Mouse (Mus musculus) heart, adult 2 months (tissue): ENCODE data around the gene Rhof. TPM values are rescaled to one million over a fixed set of nuclear protein-coding genes. Genes with fewer than 3 reads are reported as not detected.
A peak's percentile ranks its signal among the peaks of the same experiment; 100 is the strongest.

Experiments used
- DNase-seq, 2 experiments: peaks; one replicate each; pipeline ENCODE4 v3.0.0; 2021
- H3K27ac ChIP-seq: fragments of 200-600 bp; 2 replicates; pipeline ENCODE4 v1.8.1; 2022
- H3K27me3 ChIP-seq: fragments of 200-500 bp; 2 replicates; pipeline ENCODE4 v1.6.1; 2012; ENCODE audit warnings: mild to moderate bottlenecking, low read length, inconsistent platforms, mixed read lengths; ENCODE audit not compliant: control insufficient read depth, insufficient read depth
- H3K36me3 ChIP-seq: fragments of 200-500 bp; 2 replicates; pipeline ENCODE4 v1.6.1; 2012; ENCODE audit warnings: low read length, inconsistent platforms; ENCODE audit not compliant: control insufficient read depth, insufficient read depth
- H3K4me1 ChIP-seq: fragments of 200-500 bp; 2 replicates; pipeline ENCODE4 v1.6.1; 2011; ENCODE audit warnings: low read length; ENCODE audit not compliant: control insufficient read depth, insufficient read depth
- H3K4me3 ChIP-seq: fragments of 200-600 bp; 2 replicates; pipeline ENCODE4 v1.8.1; 2022
- H3K79me2 ChIP-seq: fragments of 200-500 bp; replicated peaks from 2 replicates; pipeline ENCODE4 v1.6.1; 2012; ENCODE audit warnings: mild to moderate bottlenecking, inconsistent platforms, low read length, moderate library complexity, mixed read lengths; ENCODE audit not compliant: control insufficient read depth, insufficient read depth
- H3K9ac ChIP-seq: fragments of 200-500 bp; 2 replicates; pipeline ENCODE4 v1.6.1; 2012; ENCODE audit warnings: low read depth, mild to moderate bottlenecking, control low read depth, inconsistent platforms, low read length, mixed read lengths
- CTCF ChIP-seq: fragments of 200-600 bp; IDR thresholded peaks from 2 replicates; pipeline ENCODE4 v1.8.1; 2022; ENCODE audit warnings: antibody characterized with exemption, mild to moderate bottlenecking, moderate library complexity
- EP300 ChIP-seq: fragments of 200-500 bp; IDR thresholded peaks from 2 replicates; pipeline ENCODE4 v1.6.1; 2011; ENCODE audit warnings: low read depth, low read length, control low read depth; ENCODE audit not compliant: insufficient read depth
- POLR2A ChIP-seq: fragments of 200-500 bp; IDR thresholded peaks from 2 replicates; pipeline ENCODE4 v1.6.1; 2011; ENCODE audit warnings: mild to moderate bottlenecking, low read depth, low read length, control low read depth; ENCODE audit not compliant: insufficient read depth
- WGBS: fragments of 180-500 bp; shearing (Covaris S2); methylation state at CpG from one replicate; pipeline ENCODE4 v1.1.7; 2018; 5-methylcytosine and 5-hydroxymethylcytosine counted together
- intact Hi-C: fragments of 180-260 bp; cut with DNase I; formaldehyde crosslinking; loops from one replicate; pipeline ENCODE4 v1.15.1; 2025
- polyA plus RNA-seq: library from polyadenylated mRNA; depleted of rRNA; stranded (reverse); fragments of >200 nt; gene quantifications from 2 replicates; pipeline ENCODE4 v1.2.3, GENCODE M21; 2012
- total RNA-seq, 2 experiments: library from RNA; stranded (reverse); gene quantifications; 2 replicates each; pipeline ENCODE4 v1.2.3; 2021

The Rhof gene
- total and polyA plus RNA-seq, 3 experiments = 0.64 to 2.3 (median 0.70) TPM

- Histone ChIP-seq H3K36me3 (peaks cover 11% of the 10 kb centered on the region), H3K4me3 (no peak overlapping the region), H3K9ac (no peak overlapping the region), H3K27ac (no peak overlapping the region; the same call in 1 of the 2 replicates), H3K27me3 (no peaks in the 10 kb centered on the region), H3K4me1 (peaks cover 10% of the 10 kb centered on the region), H3K79me2 (no peaks in the 10 kb centered on the region)
- WGBS = 69% methylated on average over 10 of the region's 10 CpGs
- intact Hi-C loops = no loop called here
- no peak for TF ChIP-seq CTCF
- TF ChIP-seq POLR2A = no peak
- TF ChIP-seq EP300 = no peak
- DNase-seq = no peak
Measured at GRCm38 (mm10) chr5:123129170-123129757, 3.2 kb downstream of the Rhof start.

DNA sequence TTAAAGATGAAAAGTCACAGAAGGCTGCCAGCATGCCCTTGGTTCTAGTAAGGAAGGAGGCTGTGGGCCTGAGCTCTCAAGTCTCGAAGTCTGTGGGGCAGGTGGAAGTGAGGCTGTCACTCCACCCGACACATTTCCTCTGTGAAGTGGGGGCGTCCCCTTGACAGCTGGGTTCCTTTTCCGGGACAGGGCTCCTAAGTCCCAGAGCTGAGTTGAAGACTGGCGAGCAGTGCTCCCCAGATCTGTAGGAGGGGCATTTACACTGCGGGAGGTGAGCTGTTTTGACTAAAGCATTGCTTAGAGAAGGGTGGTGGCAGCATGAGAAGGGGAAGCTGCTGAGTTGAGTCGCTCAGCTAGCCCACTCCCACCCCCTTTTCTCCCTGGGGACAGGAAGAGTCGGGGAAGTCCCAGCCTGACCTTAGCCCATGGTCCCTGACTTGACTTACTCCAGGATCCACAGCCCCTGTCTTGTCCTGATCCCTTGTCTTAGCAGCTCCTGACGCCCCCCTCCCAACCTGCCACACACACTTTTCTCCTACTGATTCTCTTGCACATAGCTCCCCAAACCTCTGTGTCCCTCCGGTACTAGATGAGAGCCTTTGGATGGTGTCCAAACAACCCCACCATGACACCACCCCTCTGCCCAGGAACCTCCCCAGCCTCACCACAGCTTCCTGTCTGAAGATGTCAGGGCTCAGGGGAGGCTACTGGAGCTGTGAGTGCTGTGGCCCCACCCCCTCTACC lies 3.9 kb downstream of the Rhof start:
- no peaks in the 10 kb centered on the region for H3K79me2 ChIP-seq
- intact Hi-C loops = no loop called here
- peaks cover 4% of the 10 kb centered on the region; the same call in 1 of the 2 replicates for H3K36me3 ChIP-seq
- H3K27me3 ChIP-seq = no peaks in the 10 kb centered on the region
- H3K4me1 ChIP-seq = peaks cover 9% of the 10 kb centered on the region
- H3K9ac ChIP-seq = 0 out of 2 replicates have a peak overlapping the region, but pooled peaks have one; percentile 3
- peak; percentile 39 to 76 for DNase-seq
- WGBS = 40% methylated on average over 10 of the region's 10 CpGs
- H3K4me3 ChIP-seq = no peak overlapping the region
- H3K27ac ChIP-seq = peak overlapping the region; percentile 40
- TF ChIP-seq EP300 (no peak), POLR2A (0 out of 2 replicates have a peak, but pooled peaks have one; percentile 3), CTCF (no peak)

DNA sequence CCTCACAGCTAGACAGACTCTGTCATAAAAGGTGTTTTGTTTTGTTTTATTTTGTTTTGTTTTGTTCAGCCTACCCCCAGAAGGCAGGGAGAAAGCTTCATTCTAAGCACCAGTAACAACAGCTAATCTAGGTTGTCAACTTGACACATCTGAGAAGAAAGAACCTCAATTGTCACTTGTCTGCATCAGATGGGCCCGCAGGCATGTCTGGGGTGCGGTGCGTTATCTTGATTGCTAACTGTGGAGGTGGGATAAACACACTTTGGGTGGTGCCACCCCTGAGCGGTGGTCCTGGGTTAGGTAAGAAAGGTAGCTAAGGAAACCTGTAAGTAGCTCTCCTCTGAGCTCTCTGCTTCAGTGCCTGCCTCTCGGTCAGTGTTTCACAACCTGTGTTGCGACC lies 5.5 kb downstream of the Rhof start:
- Histone ChIP-seq H3K27ac (no peak overlapping the region), H3K9ac (no peak overlapping the region)
- 90% methylated on average over 6 of the region's 6 CpGs for WGBS

DNA sequence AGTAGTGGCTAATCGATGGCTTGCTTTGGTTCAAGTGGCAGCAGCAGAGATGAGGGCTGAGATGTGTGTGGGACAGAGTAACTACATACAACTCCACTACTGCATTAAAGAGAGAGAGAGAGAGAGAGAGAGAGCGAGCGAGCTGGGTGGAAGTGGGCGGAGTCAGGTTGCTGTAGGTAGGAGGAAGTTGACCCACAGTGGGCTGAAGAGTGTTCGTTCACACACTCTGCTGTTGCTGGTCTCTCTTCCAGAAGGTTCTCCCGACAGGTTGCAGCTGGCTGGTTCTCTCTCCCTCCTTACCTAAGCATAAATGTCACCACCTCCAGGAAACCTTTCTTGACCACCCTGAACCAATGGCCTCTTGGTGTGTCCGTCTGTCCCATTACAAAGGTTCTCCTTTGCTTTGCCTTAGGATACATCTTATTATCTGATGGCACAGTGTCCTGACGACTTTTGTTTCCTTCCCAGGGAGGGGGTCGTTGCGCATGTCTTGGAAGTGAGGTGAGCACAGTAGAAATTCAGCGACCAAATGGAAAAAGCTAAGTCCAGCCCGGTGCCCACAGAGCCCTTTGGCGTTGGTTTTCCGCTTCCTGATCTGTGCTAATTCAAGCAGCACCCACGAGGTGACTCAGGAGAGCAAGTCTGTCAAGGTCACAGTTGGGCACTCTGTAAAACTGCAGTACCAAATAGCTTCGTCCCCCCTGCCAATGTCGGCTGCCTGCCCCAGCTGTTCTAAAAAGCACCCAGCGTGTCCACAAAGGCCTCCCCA lies 6.7 kb downstream of the Rhof start:
- H3K36me3 ChIP-seq = no peaks in the 10 kb centered on the region
- peak; percentile 24 to 54 for DNase-seq
- H3K9ac ChIP-seq = no peak overlapping the region
- H3K27ac ChIP-seq = peak overlapping the region; percentile 54
- no peaks in the 10 kb centered on the region for H3K79me2 ChIP-seq
- H3K27me3 ChIP-seq = no peaks in the 10 kb centered on the region
- peaks cover 4% of the 10 kb centered on the region; the same call in 1 of the 2 replicates for H3K4me1 ChIP-seq
- TF ChIP-seq CTCF (0 out of 2 replicates have a peak, but pooled peaks have one; percentile 7), POLR2A (no peak)
- intact Hi-C loops = no loop called here
- no peak overlapping the region for H3K4me3 ChIP-seq
- 55% methylated on average over 18 of the region's 18 CpGs for WGBS

More for the DNA sequence above, 5.5 kb downstream of the Rhof start:
- peaks cover 4% of the 10 kb centered on the region; the same call in 1 of the 2 replicates for H3K4me1 ChIP-seq
- DNase-seq = no peak
- TF ChIP-seq POLR2A (no peak), EP300 (no peak), CTCF (no peak)
- H3K79me2 ChIP-seq = no peaks in the 10 kb centered on the region
- no peak overlapping the region for H3K4me3 ChIP-seq
- intact Hi-C loops = no loop called here
- no peaks in the 10 kb centered on the region for H3K27me3 ChIP-seq
- H3K36me3 ChIP-seq = no peaks in the 10 kb centered on the region

DNA sequence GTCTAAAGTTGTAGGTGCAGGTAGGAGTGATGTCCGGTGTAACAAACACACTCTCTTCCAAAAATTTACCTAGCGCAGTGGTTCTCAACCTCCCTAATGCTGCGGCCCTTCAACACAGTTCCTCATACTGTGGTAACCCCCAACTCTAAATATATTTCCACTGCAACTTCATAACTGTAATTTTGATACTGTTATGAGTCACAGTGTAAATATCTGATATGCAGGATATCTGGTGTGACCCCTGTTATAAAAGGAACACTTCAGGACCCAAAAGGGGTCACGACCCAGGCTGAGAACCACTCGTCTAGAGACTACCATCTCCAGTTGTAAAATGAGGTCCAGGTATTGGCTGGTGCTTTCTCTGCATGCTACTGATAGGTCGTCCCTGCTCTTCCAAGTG lies 7.4 kb downstream of the Rhof start:
- H3K79me2 ChIP-seq = no peaks in the 10 kb centered on the region
- TF ChIP-seq POLR2A (no peak), CTCF (no peak), EP300 (no peak)
- DNase-seq = no peak
- 77% methylated on average over 6 of the region's 6 CpGs for WGBS
- H3K27me3 ChIP-seq = no peaks in the 10 kb centered on the region
- H3K4me3 ChIP-seq = no peak overlapping the region
- no peaks in the 10 kb centered on the region for H3K36me3 ChIP-seq
- intact Hi-C loops = no loop called here
- H3K9ac ChIP-seq = no peak overlapping the region
- H3K27ac ChIP-seq = no peak overlapping the region
- peaks cover 4% of the 10 kb centered on the region; the same call in 1 of the 2 replicates for H3K4me1 ChIP-seq
